Mouse (Mus musculus): ENCODE data around the gene Car15.

Car15 gene

DNA sequence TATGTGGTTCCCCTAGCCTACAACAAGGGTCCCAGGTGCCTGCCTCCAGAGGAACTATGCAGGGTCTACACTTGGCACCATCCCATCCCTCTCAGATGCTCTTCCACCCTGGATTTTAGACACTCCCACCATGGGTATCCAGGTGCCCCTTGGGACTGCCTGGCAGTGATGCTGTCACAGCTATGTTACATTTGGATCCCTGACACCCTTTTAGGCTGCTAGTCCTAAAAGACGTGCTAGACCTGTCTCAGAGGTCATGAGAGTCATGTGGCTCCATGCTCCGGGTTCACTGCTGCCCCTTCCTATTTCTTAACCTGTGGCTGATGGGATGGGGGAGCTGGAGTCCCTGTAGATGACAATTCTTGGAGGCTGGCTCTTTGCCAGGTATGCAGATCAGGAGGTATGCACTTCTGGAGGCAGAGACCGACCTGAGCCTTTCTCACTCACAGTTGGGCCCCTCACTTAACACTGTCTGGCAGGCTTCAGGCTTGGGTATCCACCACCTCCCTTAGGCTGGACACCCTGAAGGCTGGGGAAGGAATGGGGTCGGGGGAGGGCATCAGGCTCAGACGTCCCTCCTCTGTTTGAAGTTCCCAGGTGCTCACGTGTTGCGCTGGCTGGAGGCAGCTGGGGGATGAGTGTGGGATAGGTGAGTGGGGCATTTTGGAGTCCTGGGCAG lies 36.2 kb downstream of the Car15 start:
- no peak for DNase-seq (ENCODE audit: low read depth, low spot score)

- no peak for DNase-seq (ENCODE audit: low read depth, low spot score)
Observed at GRCm38 (mm10) chr16:17799584-17799983, 38.6 kb downstream of the Car15 start.

DNA sequence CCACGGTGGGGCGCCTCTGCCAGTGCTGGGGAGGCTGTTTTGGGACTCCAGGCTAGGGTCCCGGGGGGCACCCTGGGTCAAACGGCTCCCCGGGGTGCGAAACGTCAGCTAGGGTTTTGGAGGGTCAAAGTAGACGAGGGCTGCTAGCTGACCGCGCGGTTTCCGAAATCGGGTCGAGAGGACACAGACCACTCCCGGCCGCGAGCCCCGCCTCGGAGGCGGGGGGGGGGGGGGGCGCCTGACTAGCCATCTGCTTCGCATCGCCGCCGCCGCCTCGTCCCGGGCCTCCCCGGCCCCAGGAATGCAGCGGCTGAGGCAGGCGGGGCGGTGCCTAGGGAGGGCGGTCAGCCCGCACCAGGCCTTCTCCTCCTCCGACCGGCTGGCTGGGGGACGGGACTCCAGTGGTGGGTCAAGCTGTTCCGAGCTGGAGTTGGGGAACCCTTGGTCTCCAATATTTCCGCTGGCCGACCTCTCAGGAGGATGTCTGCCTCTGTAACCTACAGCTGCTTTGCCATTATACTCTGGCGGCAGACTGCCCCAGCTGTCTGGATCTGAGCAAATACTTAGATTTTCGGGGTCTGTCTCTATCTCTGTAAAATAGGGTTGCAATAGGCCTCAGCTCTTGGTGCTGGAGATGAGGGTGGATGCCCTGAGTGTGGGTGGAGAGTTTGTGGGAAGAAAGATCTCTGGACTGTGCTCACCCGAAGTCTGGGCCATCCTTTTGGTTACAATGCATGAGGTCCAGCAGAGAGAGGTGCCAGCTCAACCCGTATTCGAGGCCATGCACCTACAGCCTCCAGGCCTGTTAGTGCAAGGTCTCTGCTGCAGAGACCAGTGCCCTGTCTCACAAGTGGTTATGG lies 39.6 kb downstream of the Car15 start:
- no peak for DNase-seq (ENCODE audit: low read depth, low spot score)

DNA sequence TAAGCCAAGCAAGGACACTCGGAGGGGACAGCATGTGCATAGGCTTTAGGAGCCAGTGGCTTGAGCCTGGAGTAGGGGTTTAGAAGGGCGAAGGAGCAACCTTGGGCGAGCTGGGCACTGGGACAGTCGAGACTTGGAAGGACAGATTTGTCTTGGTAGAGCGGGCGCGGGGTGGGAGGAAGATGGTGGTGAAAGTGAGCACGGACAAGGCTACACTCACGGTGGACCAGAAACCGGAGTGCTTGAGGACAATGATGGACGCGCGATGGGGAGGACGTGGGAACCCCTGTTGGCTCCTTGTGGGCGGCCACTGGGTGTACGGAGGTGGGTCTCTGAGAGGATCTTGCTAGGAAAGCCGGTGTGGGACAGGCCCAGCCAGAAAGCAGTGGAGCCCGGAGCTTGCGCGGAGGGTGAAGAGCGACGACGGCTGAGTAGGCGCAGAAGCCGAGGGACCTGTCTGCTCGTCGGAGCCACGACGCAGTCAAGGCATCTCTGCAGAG lies 40.3 kb downstream of the Car15 start:
- no peak for DNase-seq (ENCODE audit: low read depth, low spot score)

- DNase-seq (ENCODE audit: low read depth, low spot score) = no peak
Observed at GRCm38 (mm10) chr16:17796971-17797811, 41.0 kb downstream of the Car15 start, which contains the start of gene Scarf2. Scarf2 (plus strand) TSS chr16:17797282.

- DNase-seq (ENCODE audit: low read depth, low spot score) = no peak
Observed at GRCm38 (mm10) chr16:17796519-17796918, 41.6 kb downstream of the Car15 start.

DNA sequence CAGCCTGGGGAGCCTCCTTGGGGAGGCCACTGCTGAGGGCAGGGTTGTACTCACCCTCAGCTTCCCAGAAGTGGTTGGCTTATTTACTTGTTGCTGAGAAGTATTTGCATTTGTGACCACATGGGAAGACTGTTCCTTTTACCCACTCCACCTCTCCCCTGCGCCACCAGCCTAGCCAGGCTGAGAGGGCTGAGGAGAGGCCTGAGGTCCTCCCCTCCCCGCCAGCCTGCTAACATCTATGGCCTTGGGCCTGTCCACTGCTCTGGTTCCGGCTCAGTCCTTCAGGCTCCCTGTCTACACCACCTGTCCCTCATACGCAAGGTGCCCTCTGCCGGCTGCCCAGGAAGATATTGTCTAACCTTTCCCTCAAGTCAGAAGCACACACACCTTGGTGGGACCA lies 42.5 kb downstream of the Car15 start:
- no peak for DNase-seq (ENCODE audit: low read depth, low spot score)

- DNase-seq (ENCODE audit: low read depth, low spot score) = peak; percentile 61
Observed at GRCm38 (mm10) chr16:17794047-17794446, 44.1 kb downstream of the Car15 start.

- DNase-seq (ENCODE audit: low read depth, low spot score) = no peak
Observed at GRCm38 (mm10) chr16:17792728-17793127, 45.4 kb downstream of the Car15 start.

GRCm38 (mm10) chr16:17785337-17785736 lies 52.8 kb downstream of the Car15 start:
- peak; percentile 24 for DNase-seq (ENCODE audit: low read depth, low spot score)
